Mouse (Mus musculus) heart, embryonic 10.5 days (tissue): ENCODE data around the gene Kcnh1. TPM values are rescaled to one million over a fixed set of nuclear protein-coding genes. Genes with fewer than 3 reads are reported as not detected.

Experiments
- DNase-seq: peaks from one replicate; pipeline ENCODE4 v3.0.0-alpha.2; 2017; ENCODE audit warnings: low spot score
- H3K27ac ChIP-seq: fragments of 300-500 bp; sonication (generic); 2 replicates; pipeline ENCODE4 v1.5.1; 2016; ENCODE audit warnings: mild to moderate bottlenecking
- H3K27me3 ChIP-seq: fragments of 300-500 bp; sonication (generic); 2 replicates; pipeline ENCODE4 v1.6.1; 2016; ENCODE audit warnings: mild to moderate bottlenecking; ENCODE audit not compliant: poor library complexity, insufficient read depth, severe bottlenecking
- H3K36me3 ChIP-seq: fragments of 300-500 bp; sonication (generic); 2 replicates; pipeline ENCODE4 v1.6.1; 2016; ENCODE audit warnings: mild to moderate bottlenecking, moderate library complexity
- H3K4me1 ChIP-seq: fragments of 300-500 bp; sonication (generic); 2 replicates; pipeline ENCODE4 v1.6.1; 2016; ENCODE audit warnings: mild to moderate bottlenecking
- H3K4me3 ChIP-seq: fragments of 300-500 bp; sonication (generic); 2 replicates; pipeline ENCODE4 v1.5.1; 2016; ENCODE audit warnings: mild to moderate bottlenecking, moderate library complexity
- H3K9me3 ChIP-seq: fragments of 300-500 bp; sonication (generic); 2 replicates; pipeline ENCODE4 v1.6.1; 2016; ENCODE audit warnings: mild to moderate bottlenecking, moderate library complexity
- WGBS: fragments of 180-500 bp; shearing (Covaris S2); methylation state at CpG from one replicate; pipeline ENCODE4 v1.1.7; 2016; 5-methylcytosine and 5-hydroxymethylcytosine counted together
- polyA plus RNA-seq: library from polyadenylated mRNA; unstranded; fragments of >200 nt; fragmentation: Nextera tagmentation; extraction: Ambion mirVana; gene quantifications from 2 replicates; pipeline ENCODE4 v1.2.1, GENCODE M21; 2016

Kcnh1 gene
- polyA plus RNA-seq, 1 experiment from 2014 or later, result 0.14 TPM

GRCm38 (mm10) chr1:192473134-192473533 is 282.6 kb downstream of the Kcnh1 start:
- Histone ChIP-seq H3K36me3 (no peaks in the 10 kb centered on the region), H3K27ac (no peak overlapping the region), H3K4me1 (0 out of 2 replicates have a peak, but pooled peaks cover 6% of the 10 kb centered on the region), H3K9me3 (no peaks in the 10 kb centered on the region), H3K4me3 (no peak overlapping the region), H3K27me3 (no peaks in the 10 kb centered on the region)
- 88% methylated on average over 6 of the region's 6 CpGs for WGBS
- no peak for DNase-seq

- no peak for DNase-seq
- H3K4me1 ChIP-seq, result 0 out of 2 replicates have a peak, but pooled peaks cover 6% of the 10 kb centered on the region
- H3K4me3 ChIP-seq, result no peak overlapping the region
- H3K9me3 ChIP-seq, result no peaks in the 10 kb centered on the region
- H3K36me3 ChIP-seq, result no peaks in the 10 kb centered on the region
- WGBS, result 48% methylated on average over 7 of the region's 7 CpGs
- H3K27ac ChIP-seq, result no peak overlapping the region
- no peaks in the 10 kb centered on the region for H3K27me3 ChIP-seq
Measured at GRCm38 (mm10) chr1:192476704-192477103, 286.1 kb downstream of the Kcnh1 start.

GRCm38 (mm10) chr1:192477556-192477955 is 287.0 kb downstream of the Kcnh1 start:
- 63% methylated on average over 6 of the region's 6 CpGs for WGBS
- H3K36me3 ChIP-seq, result no peaks in the 10 kb centered on the region
- no peak overlapping the region for H3K4me3 ChIP-seq
- no peak for DNase-seq
- H3K9me3 ChIP-seq, result no peaks in the 10 kb centered on the region
- H3K4me1 ChIP-seq, result 0 out of 2 replicates have a peak, but pooled peaks cover 6% of the 10 kb centered on the region
- H3K27ac ChIP-seq, result no peak overlapping the region
- H3K27me3 ChIP-seq, result no peaks in the 10 kb centered on the region

- H3K27ac ChIP-seq, result no peak overlapping the region
Measured at GRCm38 (mm10) chr1:192478176-192478575, 287.6 kb downstream of the Kcnh1 start.

GRCm38 (mm10) chr1:192480072-192480784 is 289.7 kb downstream of the Kcnh1 start:
- 0 out of 2 replicates have a peak, but pooled peaks cover 6% of the 10 kb centered on the region for H3K4me1 ChIP-seq
- no peak for DNase-seq
- no peak overlapping the region for H3K27ac ChIP-seq
- H3K27me3 ChIP-seq, result no peaks in the 10 kb centered on the region
- H3K36me3 ChIP-seq, result no peaks in the 10 kb centered on the region
- H3K4me3 ChIP-seq, result no peak overlapping the region
- no peaks in the 10 kb centered on the region for H3K9me3 ChIP-seq
- WGBS, result 71% methylated on average over 8 of the region's 8 CpGs

More at GRCm38 (mm10) chr1:192478176-192478575, 287.6 kb downstream of the Kcnh1 start:
- no peaks in the 10 kb centered on the region for H3K9me3 ChIP-seq
- 0 out of 2 replicates have a peak, but pooled peaks cover 6% of the 10 kb centered on the region for H3K4me1 ChIP-seq
- 57% methylated on average over 5 of the region's 5 CpGs for WGBS
- no peaks in the 10 kb centered on the region for H3K36me3 ChIP-seq
- DNase-seq, result no peak
- H3K27me3 ChIP-seq, result no peaks in the 10 kb centered on the region
- H3K4me3 ChIP-seq, result no peak overlapping the region

- Histone ChIP-seq H3K9me3 (no peaks in the 10 kb centered on the region), H3K27ac (no peak overlapping the region), H3K27me3 (no peaks in the 10 kb centered on the region), H3K4me1 (0 out of 2 replicates have a peak, but pooled peaks cover 6% of the 10 kb centered on the region), H3K4me3 (no peak overlapping the region), H3K36me3 (no peaks in the 10 kb centered on the region)
- no peak for DNase-seq
Measured at GRCm38 (mm10) chr1:192481446-192481845, 290.9 kb downstream of the Kcnh1 start.

GRCm38 (mm10) chr1:192485030-192485429 is 294.5 kb downstream of the Kcnh1 start:
- no peak for DNase-seq
- Histone ChIP-seq H3K9me3 (no peaks in the 10 kb centered on the region), H3K4me1 (no peaks in the 10 kb centered on the region), H3K36me3 (no peaks in the 10 kb centered on the region), H3K4me3 (no peak overlapping the region), H3K27me3 (no peaks in the 10 kb centered on the region), H3K27ac (no peak overlapping the region)
- 78% methylated on average over 3 of the region's 3 CpGs for WGBS

- H3K27ac ChIP-seq, result no peak overlapping the region
- DNase-seq, result no peak
- no peaks in the 10 kb centered on the region for H3K36me3 ChIP-seq
- no peaks in the 10 kb centered on the region for H3K9me3 ChIP-seq
- no peaks in the 10 kb centered on the region for H3K27me3 ChIP-seq
- H3K4me1 ChIP-seq, result no peaks in the 10 kb centered on the region
- no peak overlapping the region for H3K4me3 ChIP-seq
- 88% methylated on average over 11 of the region's 11 CpGs for WGBS
Measured at GRCm38 (mm10) chr1:192487571-192487970, 297.0 kb downstream of the Kcnh1 start.

GRCm38 (mm10) chr1:192489908-192490825 is 299.6 kb downstream of the Kcnh1 start:
- H3K27ac ChIP-seq, result no peak overlapping the region
- H3K27me3 ChIP-seq, result no peaks in the 10 kb centered on the region
- H3K4me3 ChIP-seq, result no peak overlapping the region
- no peak for DNase-seq
- 66% methylated on average over 13 of the region's 13 CpGs for WGBS
- H3K36me3 ChIP-seq, result no peaks in the 10 kb centered on the region
- H3K9me3 ChIP-seq, result no peaks in the 10 kb centered on the region
- H3K4me1 ChIP-seq, result no peaks in the 10 kb centered on the region

- WGBS, result 71% methylated on average over 2 of the region's 2 CpGs
Measured at GRCm38 (mm10) chr1:192497505-192497904, 306.9 kb downstream of the Kcnh1 start.

GRCm38 (mm10) chr1:192502016-192502415 is 311.4 kb downstream of the Kcnh1 start:
- no peak overlapping the region for H3K27ac ChIP-seq
- no peak overlapping the region for H3K4me3 ChIP-seq
- no peaks in the 10 kb centered on the region for H3K27me3 ChIP-seq
- H3K36me3 ChIP-seq, result no peaks in the 10 kb centered on the region
- no peaks in the 10 kb centered on the region for H3K9me3 ChIP-seq
- 0 out of 2 replicates have a peak, but pooled peaks cover 2% of the 10 kb centered on the region for H3K4me1 ChIP-seq
- WGBS, result 75% methylated on average over 9 of the region's 9 CpGs
- no peak for DNase-seq

More at GRCm38 (mm10) chr1:192497505-192497904, 306.9 kb downstream of the Kcnh1 start:
- no peak for DNase-seq
- no peak overlapping the region for H3K4me3 ChIP-seq
- H3K4me1 ChIP-seq, result 0 out of 2 replicates have a peak, but pooled peaks cover 2% of the 10 kb centered on the region
- H3K36me3 ChIP-seq, result no peaks in the 10 kb centered on the region
- H3K27ac ChIP-seq, result no peak overlapping the region
- H3K27me3 ChIP-seq, result no peaks in the 10 kb centered on the region
- H3K9me3 ChIP-seq, result no peaks in the 10 kb centered on the region

GRCm38 (mm10) chr1:192502835-192503234 is 312.3 kb downstream of the Kcnh1 start:
- H3K9me3 ChIP-seq, result no peaks in the 10 kb centered on the region
- 0 out of 2 replicates have a peak, but pooled peaks cover under 1% of the 10 kb centered on the region for H3K4me1 ChIP-seq
- DNase-seq, result no peak
- H3K27me3 ChIP-seq, result no peaks in the 10 kb centered on the region
- no peak overlapping the region for H3K4me3 ChIP-seq
- H3K27ac ChIP-seq, result no peak overlapping the region
- H3K36me3 ChIP-seq, result no peaks in the 10 kb centered on the region

GRCm38 (mm10) chr1:192503651-192504050 is 313.1 kb downstream of the Kcnh1 start:
- Histone ChIP-seq H3K4me1 (no peaks in the 10 kb centered on the region), H3K27me3 (no peaks in the 10 kb centered on the region), H3K9me3 (no peaks in the 10 kb centered on the region), H3K27ac (no peak overlapping the region), H3K4me3 (no peak overlapping the region), H3K36me3 (no peaks in the 10 kb centered on the region)
- WGBS, result 83% methylated on average over 4 of the region's 4 CpGs
- no peak for DNase-seq
